Mouse (Mus musculus): ENCODE measurements at regions not wholly inside any gene's neighbourhood (a gene's known extent, or its start where the extent isn't known, plus 50 kb on each side); places are given as distances from the start of the nearest gene placed in this dataset.

- ATAC-seq = no peak
Observed at GRCm38 (mm10) chr9:41587762-41588161, 426.3 kb upstream of the Ubash3b start.

GRCm38 (mm10) chr9:41586966-41587570, 425.6 kb upstream of the Ubash3b start:
- no peak for ATAC-seq

GRCm38 (mm10) chr9:41586291-41586690, 424.8 kb upstream of the Ubash3b start:
- ATAC-seq = no peak

GRCm38 (mm10) chr9:41585771-41586170, 424.3 kb upstream of the Ubash3b start:
- no peak for ATAC-seq

GRCm38 (mm10) chr9:41585012-41585411, 423.5 kb upstream of the Ubash3b start:
- no peak for ATAC-seq

GRCm38 (mm10) chr9:41583711-41584329, 422.3 kb upstream of the Ubash3b start:
- ATAC-seq = no peak

GRCm38 (mm10) chr9:41583276-41583675, 421.8 kb upstream of the Ubash3b start:
- ATAC-seq = no peak

GRCm38 (mm10) chr9:41582711-41583236, 421.3 kb upstream of the Ubash3b start:
- ATAC-seq = no peak

- ATAC-seq = no peak
Observed at GRCm38 (mm10) chr9:41582171-41582570, 420.7 kb upstream of the Ubash3b start.

GRCm38 (mm10) chr9:41581741-41582140, 420.2 kb upstream of the Ubash3b start:
- no peak for ATAC-seq

GRCm38 (mm10) chr9:41581152-41581551, 419.7 kb upstream of the Ubash3b start:
- no peak for ATAC-seq

- ATAC-seq = no peak
Observed at GRCm38 (mm10) chr9:41580611-41581041, 419.1 kb upstream of the Ubash3b start.

- ATAC-seq = no peak
Observed at GRCm38 (mm10) chr9:41580067-41580466, 418.6 kb upstream of the Ubash3b start.

- no peak for ATAC-seq
Observed at GRCm38 (mm10) chr9:41579107-41580014, 417.9 kb upstream of the Ubash3b start.

- ATAC-seq = no peak
Observed at GRCm38 (mm10) chr9:41578221-41579106, 417.0 kb upstream of the Ubash3b start.

- ATAC-seq = no peak
Observed at GRCm38 (mm10) chr9:41577760-41578159, 416.3 kb upstream of the Ubash3b start.

- no peak for ATAC-seq
Observed at GRCm38 (mm10) chr9:41575826-41576225, 414.3 kb upstream of the Ubash3b start.

GRCm38 (mm10) chr9:41570262-41570661, 408.8 kb upstream of the Ubash3b start:
- no peak for ATAC-seq

- no peak for ATAC-seq
Observed at GRCm38 (mm10) chr9:41566496-41566895, 405.0 kb upstream of the Ubash3b start.

- no peak for ATAC-seq
Observed at GRCm38 (mm10) chr9:41565784-41566183, 404.3 kb upstream of the Ubash3b start.

- no peak for ATAC-seq
Observed at GRCm38 (mm10) chr9:41563376-41563775, 401.9 kb upstream of the Ubash3b start.

GRCm38 (mm10) chr9:41558456-41558855, 397.0 kb upstream of the Ubash3b start:
- ATAC-seq = no peak
